Mouse (Mus musculus) monocyte, adult 2 months (primary cell): ENCODE results near the gene Ptbp3.
A peak's percentile ranks its signal among the peaks of the same experiment; 100 is the strongest.
"Not testable (repeated sequence)": the region's sequence is repeated elsewhere in the genome, so short reads cannot be mapped to it uniquely, and the experiment has no call there.

ENCODE experiments used
- DNase-seq, 2 experiments: peaks; one replicate each; pipeline ENCODE4 v3.0.0; 2022; ENCODE audit warnings: low spot score in 2 of 2, low read depth in 1 of 2

The Ptbp3 gene

GRCm38 (mm10) chr4:59557343-59557742, 8.2 kb upstream of the Ptbp3 start:
- not testable (repeated sequence) for DNase-seq

GRCm38 (mm10) chr4:59555177-59555576, 6.0 kb upstream of the Ptbp3 start:
- no peak for DNase-seq

- no peak for DNase-seq
Measured at GRCm38 (mm10) chr4:59553576-59553975, 4.4 kb upstream of the Ptbp3 start.

- no peak for DNase-seq
Measured at GRCm38 (mm10) chr4:59552835-59553234, 3.7 kb upstream of the Ptbp3 start.

GRCm38 (mm10) chr4:59551901-59552300, 2.7 kb upstream of the Ptbp3 start:
- DNase-seq = no peak

GRCm38 (mm10) chr4:59549977-59550560, 905 bp upstream of the Ptbp3 start:
- DNase-seq = no peak

- DNase-seq = peak; percentile 41 to 65
Measured at GRCm38 (mm10) chr4:59548560-59549174, 497 bp downstream of the Ptbp3 start.

GRCm38 (mm10) chr4:59548011-59548559, 1.1 kb downstream of the Ptbp3 start:
- DNase-seq = no peak

- DNase-seq = no peak
Measured at GRCm38 (mm10) chr4:59547136-59547889, 1.9 kb downstream of the Ptbp3 start.

GRCm38 (mm10) chr4:59546285-59547071, 2.7 kb downstream of the Ptbp3 start:
- no peak for DNase-seq

- DNase-seq = no peak
Measured at GRCm38 (mm10) chr4:59544654-59545053, 4.5 kb downstream of the Ptbp3 start.

- no peak for DNase-seq
Measured at GRCm38 (mm10) chr4:59543006-59543405, 6.2 kb downstream of the Ptbp3 start.

GRCm38 (mm10) chr4:59536281-59536680, 12.9 kb downstream of the Ptbp3 start:
- DNase-seq = no peak

GRCm38 (mm10) chr4:59535624-59536023, 13.5 kb downstream of the Ptbp3 start:
- DNase-seq = no peak

GRCm38 (mm10) chr4:59533268-59533667, 15.9 kb downstream of the Ptbp3 start:
- no peak for DNase-seq

GRCm38 (mm10) chr4:59531172-59531571, 18.0 kb downstream of the Ptbp3 start:
- DNase-seq = no peak

GRCm38 (mm10) chr4:59527470-59527869, 21.7 kb downstream of the Ptbp3 start:
- DNase-seq = no peak

- no peak for DNase-seq
Measured at GRCm38 (mm10) chr4:59526728-59527127, 22.4 kb downstream of the Ptbp3 start.

GRCm38 (mm10) chr4:59524875-59525274, 24.3 kb downstream of the Ptbp3 start:
- DNase-seq = no peak

- no peak for DNase-seq
Measured at GRCm38 (mm10) chr4:59510321-59510720, 38.8 kb downstream of the Ptbp3 start.

GRCm38 (mm10) chr4:59509558-59509957, 39.6 kb downstream of the Ptbp3 start:
- no peak for DNase-seq
